Mouse (Mus musculus): ENCODE data around the gene Fktn. TPM values are rescaled to one million over a fixed set of nuclear protein-coding genes. Genes with fewer than 3 reads are reported as not detected.

Fktn gene
- polyA plus RNA-seq, 1 experiment from 2014 or later, result 14.2 TPM

Other genes with a start within 250 kb of the Fktn start
- 10.3 and 13.1 TPM in 2 replicates for gene Fsd1l, start 82.5 kb upstream of the Fktn start, polyA plus RNA-seq (2015; fragmentation: Nextera tagmentation; extraction: Ambion mirVana)
- 0.48 and 0.51 TPM in 2 replicates for gene Tal2, start 65.7 kb downstream of the Fktn start, polyA plus RNA-seq (2015; fragmentation: Nextera tagmentation; extraction: Ambion mirVana)
- 11.4 and 11.6 TPM in 2 replicates for gene Tmem38b, start 112.0 kb downstream of the Fktn start, polyA plus RNA-seq (2015; fragmentation: Nextera tagmentation; extraction: Ambion mirVana)

Measured in embryonic facial prominence, embryonic 15.5 days (tissue).